Mouse (Mus musculus): ENCODE data around the gene Qrich2. TPM values are rescaled to one million over a fixed set of nuclear protein-coding genes. Genes with fewer than 3 reads are reported as not detected.

Qrich2 gene
- polyA plus RNA-seq, 1 experiment: not detected

DNA sequence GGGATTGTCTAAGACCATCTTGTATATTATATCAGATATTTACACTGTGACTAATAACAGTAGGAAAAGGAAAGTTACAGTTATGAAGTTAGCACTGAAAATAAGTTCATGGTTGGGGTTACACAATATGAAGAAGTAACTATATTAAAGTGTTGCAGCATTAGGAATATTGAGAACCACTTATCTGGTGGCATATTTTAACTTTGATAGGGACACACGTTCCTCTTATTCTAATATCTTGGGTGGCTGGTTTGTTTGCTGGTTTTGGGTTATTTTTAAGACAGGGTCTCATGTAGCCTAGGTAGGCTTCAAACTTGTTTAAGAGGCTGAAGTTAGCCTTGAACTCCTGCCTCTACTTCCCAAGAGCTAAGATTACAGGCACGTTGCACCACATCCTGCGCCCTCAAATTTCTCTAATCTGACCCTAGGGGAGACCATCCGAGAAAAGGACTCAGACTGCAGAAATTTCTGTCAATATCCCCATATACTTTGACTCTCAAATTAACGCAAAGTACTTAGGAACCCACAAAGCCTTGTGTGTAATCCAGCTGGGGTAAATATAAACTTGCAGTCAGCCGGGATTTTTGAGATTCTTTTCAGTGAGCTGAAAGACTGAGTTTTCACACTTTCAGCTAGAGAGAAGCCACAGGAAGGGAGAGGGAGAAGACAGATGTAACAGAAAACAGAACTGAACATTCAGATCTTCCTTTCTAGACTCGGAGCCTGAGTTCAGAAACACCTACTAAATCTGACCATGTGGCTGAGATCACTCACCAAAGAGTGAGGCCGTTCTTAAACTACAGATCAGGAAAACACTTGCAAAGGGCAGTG lies 68.3 kb downstream of the Qrich2 start:
- TF ChIP-seq POLR2A (IDR thresholded peaks at IDR 0.05; ENCODE audit: borderline replicate concordance, control insufficient read depth, low read depth, low read length) (no peak), CTCF (IDR thresholded peaks at IDR 0.05; ENCODE audit: control insufficient read depth, insufficient read depth, low read length) (no peak)
- Histone ChIP-seq H3K4me1 (ENCODE audit: control insufficient read depth, insufficient read depth, low read length) (peaks cover 2% of the 10 kb centered on the region; the same call in 1 of the 2 replicates), H3K27ac (ENCODE audit: control insufficient read depth, insufficient read depth, low read depth, low read length, poor library complexity) (0 out of 2 replicates have a peak overlapping the region, but pooled peaks have one; percentile 14), H3K4me3 (replicated peaks; ENCODE audit: control insufficient read depth, low read depth, low read length) (no peak overlapping the region)
- WGBS: 32% methylated on average over 8 of the region's 8 CpGs

DNA sequence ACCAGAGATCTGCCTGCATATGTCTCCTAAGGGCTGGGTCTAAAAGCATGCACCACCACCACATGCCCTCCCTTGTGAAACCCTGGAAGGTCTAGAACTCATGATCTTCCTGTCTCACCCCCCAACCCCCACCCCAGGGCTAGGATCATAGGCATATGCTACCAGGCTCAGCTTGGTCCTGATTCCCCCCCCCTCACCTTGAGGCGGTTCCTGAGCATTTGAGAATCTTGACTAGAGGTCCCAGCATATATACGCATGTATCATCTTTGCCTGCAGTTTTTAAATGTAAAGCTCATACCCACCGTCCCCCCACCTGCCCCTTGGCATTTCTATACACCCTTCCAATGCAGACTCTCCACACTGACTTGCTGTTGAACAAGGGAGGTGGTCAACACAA lies 69.1 kb downstream of the Qrich2 start:
- no peak overlapping the region for H3K4me3 ChIP-seq (replicated peaks; ENCODE audit: control insufficient read depth, low read depth, low read length)
- 85% methylated on average over 3 of the region's 3 CpGs for WGBS
- peaks cover 2% of the 10 kb centered on the region; the same call in 1 of the 2 replicates for H3K4me1 ChIP-seq (ENCODE audit: control insufficient read depth, insufficient read depth, low read length)
- TF ChIP-seq POLR2A (IDR thresholded peaks at IDR 0.05; ENCODE audit: borderline replicate concordance, control insufficient read depth, low read depth, low read length) (no peak), CTCF (IDR thresholded peaks at IDR 0.05; ENCODE audit: control insufficient read depth, insufficient read depth, low read length) (no peak)
- no peak overlapping the region for H3K27ac ChIP-seq (ENCODE audit: control insufficient read depth, insufficient read depth, low read depth, low read length, poor library complexity)

- Histone ChIP-seq H3K4me1 (ENCODE audit: control insufficient read depth, insufficient read depth, low read length) (peaks cover 2% of the 10 kb centered on the region; the same call in 1 of the 2 replicates), H3K4me3 (replicated peaks; ENCODE audit: control insufficient read depth, low read depth, low read length) (no peak overlapping the region), H3K27ac (ENCODE audit: control insufficient read depth, insufficient read depth, low read depth, low read length, poor library complexity) (no peak overlapping the region)
- WGBS: 81% methylated on average over 11 of the region's 11 CpGs
- TF ChIP-seq CTCF (IDR thresholded peaks at IDR 0.05; ENCODE audit: control insufficient read depth, insufficient read depth, low read length) (no peak), POLR2A (IDR thresholded peaks at IDR 0.05; ENCODE audit: borderline replicate concordance, control insufficient read depth, low read depth, low read length) (no peak)
These were observed 69.6 kb downstream of the Qrich2 start for GRCm38 (mm10) chr11:116396276-116396933.

GRCm38 (mm10) chr11:116394769-116395168 lies 71.3 kb downstream of the Qrich2 start:
- Histone ChIP-seq H3K4me1 (ENCODE audit: control insufficient read depth, insufficient read depth, low read length) (peaks cover 2% of the 10 kb centered on the region; the same call in 1 of the 2 replicates), H3K4me3 (replicated peaks; ENCODE audit: control insufficient read depth, low read depth, low read length) (peak overlapping the region; percentile 43), H3K27ac (ENCODE audit: control insufficient read depth, insufficient read depth, low read depth, low read length, poor library complexity) (peak overlapping the region; percentile 62)
- WGBS: 33% methylated on average over 4 of the region's 4 CpGs
- TF ChIP-seq CTCF (IDR thresholded peaks at IDR 0.05; ENCODE audit: control insufficient read depth, insufficient read depth, low read length) (no peak), POLR2A (IDR thresholded peaks at IDR 0.05; ENCODE audit: borderline replicate concordance, control insufficient read depth, low read depth, low read length) (no peak)

Other genes starting within 250 kb of the Qrich2 start
- gene Evpl, start 228.2 kb downstream of the Qrich2 start, polyA plus RNA-seq (2011; ENCODE audit: insufficient read depth, insufficient read length, low replicate concordance, missing spikeins): 0.30 TPM in 1 of 2 replicates, not detected in the other
- gene Srp68, start 192.0 kb downstream of the Qrich2 start, polyA plus RNA-seq (2011; ENCODE audit: insufficient read depth, insufficient read length, low replicate concordance, missing spikeins): 23.8 and 44.5 TPM in 2 replicates
- gene Galr2, start 185.3 kb downstream of the Qrich2 start, polyA plus RNA-seq (2011; ENCODE audit: insufficient read depth, insufficient read length, low replicate concordance, missing spikeins): not detected in 2 replicates
- gene Exoc7, start 159.0 kb downstream of the Qrich2 start, polyA plus RNA-seq (2011; ENCODE audit: insufficient read depth, insufficient read length, low replicate concordance, missing spikeins): 39.1 and 47.2 TPM in 2 replicates
- gene Foxj1, start 130.8 kb downstream of the Qrich2 start, polyA plus RNA-seq (2011; ENCODE audit: insufficient read depth, insufficient read length, low replicate concordance, missing spikeins): not detected in 2 replicates
- gene Rnf157, start 53.2 kb downstream of the Qrich2 start, polyA plus RNA-seq (2011; ENCODE audit: insufficient read depth, insufficient read length, low replicate concordance, missing spikeins): 14.2 and 14.5 TPM in 2 replicates
- 157 and 172 TPM in 2 replicates for gene Ubald2, start 32.1 kb downstream of the Qrich2 start, polyA plus RNA-seq (2011; ENCODE audit: insufficient read depth, insufficient read length, low replicate concordance, missing spikeins)
- 20.1 and 41.9 TPM in 2 replicates for gene Prpsap1, start 28.0 kb upstream of the Qrich2 start, polyA plus RNA-seq (2011; ENCODE audit: insufficient read depth, insufficient read length, low replicate concordance, missing spikeins)
- 31.3 and 31.7 TPM in 2 replicates for gene Sphk1, start 64.7 kb upstream of the Qrich2 start, polyA plus RNA-seq (2011; ENCODE audit: insufficient read depth, insufficient read length, low replicate concordance, missing spikeins)
- gene Ube2o, start 115.2 kb upstream of the Qrich2 start, polyA plus RNA-seq (2011; ENCODE audit: insufficient read depth, insufficient read length, low replicate concordance, missing spikeins): 90.9 and 133 TPM in 2 replicates
- gene Aanat, start 120.2 kb upstream of the Qrich2 start, polyA plus RNA-seq (2011; ENCODE audit: insufficient read depth, insufficient read length, low replicate concordance, missing spikeins): not detected in 2 replicates
- gene Rhbdf2, start 160.8 kb upstream of the Qrich2 start, polyA plus RNA-seq (2011; ENCODE audit: insufficient read depth, insufficient read length, low replicate concordance, missing spikeins): 20.9 and 51.1 TPM in 2 replicates
- not detected in 2 replicates for gene Prcd, start 187.3 kb upstream of the Qrich2 start, polyA plus RNA-seq (2011; ENCODE audit: insufficient read depth, insufficient read length, low replicate concordance, missing spikeins)
- 2.6 and 3.4 TPM in 2 replicates for gene Cygb, start 188.1 kb upstream of the Qrich2 start, polyA plus RNA-seq (2011; ENCODE audit: insufficient read depth, insufficient read length, low replicate concordance, missing spikeins)

Measured in bone marrow, adult 2 months (tissue).